ENCODE assay signal across 10 mouse cellular contexts in the genomic region with DNA sequence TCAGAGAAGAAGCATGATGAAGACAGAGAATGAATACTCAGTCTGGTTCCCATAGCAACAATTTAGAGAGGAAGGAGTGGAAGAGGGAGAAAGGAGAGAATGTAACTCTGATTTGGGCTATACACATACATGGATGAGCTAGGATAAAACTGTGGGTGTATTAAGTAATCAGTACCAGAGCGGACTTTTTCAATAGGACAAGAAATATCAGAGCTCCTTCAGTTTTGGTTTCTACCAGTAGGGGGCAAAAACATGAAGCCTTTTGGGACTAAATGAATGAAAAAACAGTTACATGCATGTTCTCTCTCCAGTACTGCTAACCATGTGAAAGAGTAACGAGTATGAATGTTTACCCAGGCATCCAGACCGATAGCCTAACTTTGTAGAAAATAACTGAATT.
A peak's percentile ranks its signal among the peaks of the same experiment; 100 is the strongest.
DNase-seq lines count a peak whose midpoint lies in the region; ATAC-seq and TF ChIP-seq lines count a peak whose summit lies in the region.
"Had no signal": no experiment of that assay in that cellular context is flagged by ENCODE, and none has a peak within 500 bp of the region (broad histone marks: within the 10 kb centered on the region; RNA-seq: fewer than 3 reads in every experiment).

No protein-coding gene starts in this region.

- no peak overlapping the region for H3K9ac ChIP-seq in hindbrain, embryonic 14.5 days
- no peak overlapping the region for H3K9ac ChIP-seq in hindbrain, embryonic 16.5 days (ENCODE audit: low read depth, low read length)
- no peak overlapping the region for H3K9ac ChIP-seq in neural tube, embryonic 11.5 days (ENCODE audit: low read length)
- H3K9ac ChIP-seq in stomach, postnatal 0 days (ENCODE audit: low read length) = no peak overlapping the region
- H3K9ac ChIP-seq: embryonic facial prominence, embryonic 15.5 days; liver, embryonic 13.5 days had no signal

- DNase-seq in hindbrain, embryonic 14.5 days (ENCODE audit: low spot score) = peak; percentile 48
- DNase-seq in neural tube, embryonic 11.5 days (ENCODE audit: low spot score) = no peak
- no peak for DNase-seq in neural tube, embryonic 10.5 days (ENCODE audit: extremely low spot score, low spot score)
- peak; percentile 25 for DNase-seq in embryo, embryonic 11 days
- DNase-seq in stomach, postnatal 0 days (ENCODE audit: low spot score) = no peak
- DNase-seq in spleen, adult 12 weeks (ENCODE audit: low spot score) = no peak
- DNase-seq: heart, postnatal 4 days; liver, embryonic 13.5 days had no signal

- peaks cover 5% of the 10 kb centered on the region; the same call in 1 of the 2 replicates for H3K4me1 ChIP-seq in hindbrain, embryonic 14.5 days (replicated peaks; ENCODE audit: control insufficient read depth, insufficient read depth, low read length)
- H3K4me1 ChIP-seq in hindbrain, embryonic 16.5 days (ENCODE audit: control insufficient read depth, insufficient read depth, low read depth, low read length) = no peaks in the 10 kb centered on the region; the same call in 1 of the 2 replicates
- no peaks in the 10 kb centered on the region for H3K4me1 ChIP-seq in neural tube, embryonic 11.5 days (ENCODE audit: control insufficient read depth, insufficient read depth, low read length)
- no peaks in the 10 kb centered on the region for H3K4me1 ChIP-seq in stomach, postnatal 0 days (replicated peaks; ENCODE audit: control insufficient read depth, insufficient read depth)
- H3K4me1 ChIP-seq: embryonic facial prominence, embryonic 15.5 days; liver, embryonic 13.5 days had no signal

- no peaks in the 10 kb centered on the region for H3K9me3 ChIP-seq in hindbrain, embryonic 14.5 days (ENCODE audit: control insufficient read depth, low read length)
- H3K9me3 ChIP-seq in hindbrain, embryonic 16.5 days (ENCODE audit: control insufficient read depth, low read length) = no peaks in the 10 kb centered on the region
- no peaks in the 10 kb centered on the region for H3K9me3 ChIP-seq in neural tube, embryonic 11.5 days (ENCODE audit: control insufficient read depth, low read length)
- no peaks in the 10 kb centered on the region for H3K9me3 ChIP-seq in stomach, postnatal 0 days (ENCODE audit: control insufficient read depth, low read length)
- H3K9me3 ChIP-seq: embryonic facial prominence, embryonic 15.5 days; liver, embryonic 13.5 days had no signal

- ATAC-seq in hindbrain, embryonic 14.5 days (ENCODE audit: low FRiP score) = no peak
- no peak for ATAC-seq in hindbrain, embryonic 16.5 days
- 0 out of 2 replicates have a peak, but pooled peaks have one; percentile 13 for ATAC-seq in neural tube, embryonic 11.5 days (ENCODE audit: insufficient read depth, low FRiP score, low TSS enrichment)
- no peak for ATAC-seq in stomach, postnatal 0 days (ENCODE audit: low FRiP score, low TSS enrichment)

- no peak for TF ChIP-seq EP300 in stomach, postnatal 0 days (optimal IDR thresholded peaks at IDR 0.05)

- no peak overlapping the region for H3K4me2 ChIP-seq in hindbrain, embryonic 14.5 days (replicated peaks)
- H3K4me2 ChIP-seq in hindbrain, embryonic 16.5 days (ENCODE audit: low read length) = no peak overlapping the region
- no peak overlapping the region for H3K4me2 ChIP-seq in neural tube, embryonic 11.5 days (ENCODE audit: low read depth)
- no peak overlapping the region for H3K4me2 ChIP-seq in stomach, postnatal 0 days (replicated peaks; ENCODE audit: low read depth)
- H3K4me2 ChIP-seq: embryonic facial prominence, embryonic 15.5 days; liver, embryonic 13.5 days had no signal

- no peaks in the 10 kb centered on the region for H3K27me3 ChIP-seq in hindbrain, embryonic 14.5 days (ENCODE audit: control insufficient read depth, insufficient read depth, low read length)
- H3K27me3 ChIP-seq in hindbrain, embryonic 16.5 days (replicated peaks; ENCODE audit: control insufficient read depth, insufficient read depth, low read length) = no peaks in the 10 kb centered on the region
- no peaks in the 10 kb centered on the region for H3K27me3 ChIP-seq in neural tube, embryonic 11.5 days (ENCODE audit: control insufficient read depth, insufficient read depth, low read length)
- H3K27me3 ChIP-seq in stomach, postnatal 0 days (ENCODE audit: control insufficient read depth, insufficient read depth, low read length) = no peaks in the 10 kb centered on the region
- H3K27me3 ChIP-seq: embryonic facial prominence, embryonic 15.5 days; liver, embryonic 13.5 days had no signal

- WGBS in hindbrain, embryonic 14.5 days = 67% methylated on average over 3 of the region's 3 CpGs
- WGBS in hindbrain, embryonic 16.5 days = 76% methylated on average over 3 of the region's 3 CpGs
- WGBS in neural tube, embryonic 11.5 days = 76% methylated on average over 3 of the region's 3 CpGs
- 68% methylated on average over 3 of the region's 3 CpGs for WGBS in stomach, postnatal 0 days

- H3K4me3 ChIP-seq in hindbrain, embryonic 14.5 days (replicated peaks; ENCODE audit: low read length) = no peak overlapping the region
- no peak overlapping the region for H3K4me3 ChIP-seq in hindbrain, embryonic 16.5 days (ENCODE audit: low read length)
- H3K4me3 ChIP-seq in neural tube, embryonic 11.5 days (ENCODE audit: low read depth, low read length) = no peak overlapping the region
- H3K4me3 ChIP-seq in stomach, postnatal 0 days (ENCODE audit: low read depth, low read length) = no peak overlapping the region
- H3K4me3 ChIP-seq: embryonic facial prominence, embryonic 15.5 days; liver, embryonic 13.5 days had no signal

- no peaks in the 10 kb centered on the region for H3K36me3 ChIP-seq in hindbrain, embryonic 14.5 days (replicated peaks; ENCODE audit: control insufficient read depth, insufficient read depth)
- H3K36me3 ChIP-seq in hindbrain, embryonic 16.5 days (ENCODE audit: control insufficient read depth, insufficient read depth, low read length) = no peaks in the 10 kb centered on the region
- H3K36me3 ChIP-seq in neural tube, embryonic 11.5 days (ENCODE audit: control insufficient read depth, insufficient read depth, low read length) = no peaks in the 10 kb centered on the region
- no peaks in the 10 kb centered on the region for H3K36me3 ChIP-seq in stomach, postnatal 0 days (ENCODE audit: control insufficient read depth, insufficient read depth, low read length)
- H3K36me3 ChIP-seq: embryonic facial prominence, embryonic 15.5 days; liver, embryonic 13.5 days had no signal

- H3K27ac ChIP-seq in hindbrain, embryonic 14.5 days = no peak overlapping the region
- H3K27ac ChIP-seq in hindbrain, embryonic 16.5 days (ENCODE audit: low read depth, low read length) = no peak overlapping the region
- no peak overlapping the region for H3K27ac ChIP-seq in neural tube, embryonic 11.5 days (ENCODE audit: low read depth, low read length)
- H3K27ac ChIP-seq in stomach, postnatal 0 days (replicated peaks) = no peak overlapping the region
- H3K27ac ChIP-seq: embryonic facial prominence, embryonic 15.5 days; liver, embryonic 13.5 days had no signal

- TF ChIP-seq CTCF in stomach, postnatal 0 days (IDR thresholded peaks at IDR 0.05; ENCODE audit: low read depth) = peak; percentile 43

Comparison
In these comparisons a context has a peak if more than half of its experiments do, and no peak if none do; other contexts are left out.
1. DNase-seq: peak in hindbrain, embryonic 14.5 days (single experiment) and embryo, embryonic 11 days (single experiment); none in neural tube, embryonic 11.5 days (single experiment), neural tube, embryonic 10.5 days (single experiment), stomach, postnatal 0 days (single experiment) and spleen, adult 12 weeks (single experiment).